Mouse (Mus musculus): ENCODE measurements around the gene Foxo6. TPM values are rescaled to one million over a fixed set of nuclear protein-coding genes. Genes with fewer than 3 reads are reported as not detected.
A peak's percentile ranks its signal among the peaks of the same experiment; 100 is the strongest.

Foxo6 gene
- polyA plus RNA-seq, 1 experiment from 2014 or later: 0.47 TPM

DNA sequence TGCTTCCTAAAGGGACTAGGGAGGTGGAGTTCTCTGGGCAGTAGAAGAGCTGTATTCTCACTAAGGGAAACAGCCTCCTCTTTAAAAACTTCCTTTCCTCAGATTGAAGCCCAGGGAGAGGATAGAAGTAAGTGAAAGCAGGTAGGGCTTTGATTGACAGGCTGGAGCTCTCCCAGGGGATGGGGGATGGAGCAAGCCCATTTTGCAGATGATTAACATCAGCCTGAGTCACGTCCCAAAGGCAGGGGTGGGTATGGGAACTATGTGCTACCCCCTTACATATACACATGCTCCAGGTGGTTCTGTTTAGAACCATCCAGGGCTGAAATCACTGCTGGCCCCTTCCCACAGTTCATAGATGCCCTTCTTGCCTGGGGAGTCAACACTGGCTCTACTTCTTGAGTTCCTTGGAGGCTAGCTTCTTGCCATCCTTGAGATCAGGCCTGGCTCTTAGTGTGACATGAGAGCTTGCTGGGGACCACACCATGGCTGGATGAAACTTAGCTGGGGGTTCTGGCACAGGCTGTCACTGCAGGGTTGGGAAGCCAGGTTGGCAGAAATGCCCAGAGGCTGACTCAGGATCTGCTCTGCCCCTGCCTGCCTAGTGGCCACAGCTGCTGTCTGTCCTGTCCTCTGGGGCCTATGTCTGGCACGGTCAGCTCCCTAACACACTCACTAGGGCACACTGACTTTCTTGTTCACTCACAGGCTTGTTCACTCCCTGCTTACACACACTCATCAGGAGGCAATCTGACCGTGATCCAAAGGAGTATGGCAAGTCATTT lies 2.2 kb upstream of the Foxo6 start:
- Histone ChIP-seq H3K27ac (replicated peaks; ENCODE audit: low read depth, low read length) (no peak overlapping the region), H3K4me2 (ENCODE audit: low read depth, low read length) (no peak overlapping the region), H3K36me3 (ENCODE audit: control insufficient read depth, insufficient read depth, low read length) (no peaks in the 10 kb centered on the region), H3K9ac (ENCODE audit: low read depth, low read length) (no peak overlapping the region), H3K27me3 (replicated peaks; ENCODE audit: control insufficient read depth, insufficient read depth, low read length) (peaks cover 30% of the 10 kb centered on the region), H3K4me1 (ENCODE audit: control insufficient read depth, insufficient read depth, low read length) (peaks cover 5% of the 10 kb centered on the region), H3K4me3 (ENCODE audit: low read depth, low read length) (no peak overlapping the region), H3K9me3 (ENCODE audit: control insufficient read depth, low read length) (no peaks in the 10 kb centered on the region)
- no peak for ATAC-seq (ENCODE audit: low read depth)
- no peak for DNase-seq (ENCODE audit: low spot score)
- WGBS: 51% methylated on average over 3 of the region's 3 CpGs

DNA sequence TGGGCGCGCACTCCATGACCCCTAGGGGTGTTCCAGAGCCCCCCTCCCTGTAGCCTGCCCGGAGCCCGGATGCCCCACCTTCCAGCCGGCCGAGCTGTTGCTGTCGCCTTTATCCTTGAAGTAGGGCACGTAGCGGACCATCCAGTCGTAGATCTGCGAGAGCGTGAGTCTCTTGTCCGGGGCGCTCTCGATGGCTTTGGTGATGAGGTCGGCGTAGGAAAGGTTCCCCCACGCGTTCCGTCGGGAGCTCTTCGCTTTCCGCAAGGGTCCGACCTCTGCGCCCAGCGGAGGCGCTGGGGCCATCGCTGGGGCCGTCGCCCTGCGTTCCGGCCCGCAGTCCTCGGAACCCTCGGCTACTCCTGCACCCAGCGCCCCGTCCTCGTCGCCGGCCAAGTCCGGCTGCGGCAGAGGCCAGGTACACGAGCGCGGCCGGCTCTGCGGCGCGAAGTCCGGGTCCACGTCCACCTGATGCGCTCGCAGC lies 348 bp downstream of the Foxo6 start:
- Histone ChIP-seq H3K36me3 (ENCODE audit: control insufficient read depth, insufficient read depth, low read length) (no peaks in the 10 kb centered on the region), H3K27ac (replicated peaks; ENCODE audit: low read depth, low read length) (no peak overlapping the region), H3K4me2 (ENCODE audit: low read depth, low read length) (peak overlapping the region; percentile 100), H3K9me3 (ENCODE audit: control insufficient read depth, low read length) (no peaks in the 10 kb centered on the region), H3K9ac (ENCODE audit: low read depth, low read length) (peak overlapping the region; percentile 68), H3K4me3 (ENCODE audit: low read depth, low read length) (peak overlapping the region; percentile 66), H3K4me1 (ENCODE audit: control insufficient read depth, insufficient read depth, low read length) (peaks cover 24% of the 10 kb centered on the region), H3K27me3 (replicated peaks; ENCODE audit: control insufficient read depth, insufficient read depth, low read length) (peaks cover 45% of the 10 kb centered on the region)
- ATAC-seq (ENCODE audit: low read depth) (no peak), DNase-seq (ENCODE audit: low spot score) (no peak)
- under 1% methylated on average over 32 of the region's 53 CpGs for WGBS

DNA sequence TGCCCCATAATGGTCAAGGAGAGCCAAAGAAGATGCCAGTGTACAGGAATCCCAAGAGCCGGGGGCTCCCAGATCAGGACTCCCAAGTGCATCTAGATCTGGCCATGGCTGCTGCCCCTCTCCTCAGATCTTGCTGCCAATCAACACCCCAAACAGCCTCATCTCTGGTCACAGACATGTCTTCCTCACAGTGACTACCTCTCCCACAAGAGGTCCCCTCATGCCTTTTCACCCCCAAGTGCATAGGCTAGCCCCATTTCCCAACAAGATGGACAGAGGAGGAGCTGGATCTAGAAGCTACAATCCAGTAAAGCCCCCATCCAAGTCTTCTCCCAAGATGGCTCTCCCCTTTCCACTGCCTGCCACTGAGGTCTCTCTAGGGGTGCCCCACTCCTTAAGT lies 1.4 kb downstream of the Foxo6 start:
- Histone ChIP-seq H3K4me2 (ENCODE audit: low read depth, low read length) (peak overlapping the region; percentile 100), H3K27ac (replicated peaks; ENCODE audit: low read depth, low read length) (no peak overlapping the region), H3K9ac (ENCODE audit: low read depth, low read length) (no peak overlapping the region), H3K27me3 (replicated peaks; ENCODE audit: control insufficient read depth, insufficient read depth, low read length) (peaks cover 52% of the 10 kb centered on the region), H3K36me3 (ENCODE audit: control insufficient read depth, insufficient read depth, low read length) (no peaks in the 10 kb centered on the region), H3K4me1 (ENCODE audit: control insufficient read depth, insufficient read depth, low read length) (peaks cover 24% of the 10 kb centered on the region), H3K9me3 (ENCODE audit: control insufficient read depth, low read length) (no peaks in the 10 kb centered on the region), H3K4me3 (ENCODE audit: low read depth, low read length) (peak overlapping the region; percentile 66)
- DNase-seq (ENCODE audit: low spot score) (no peak), ATAC-seq (ENCODE audit: low read depth) (no peak)
- WGBS: 40% methylated on average over 1 of the region's 1 CpGs

DNA sequence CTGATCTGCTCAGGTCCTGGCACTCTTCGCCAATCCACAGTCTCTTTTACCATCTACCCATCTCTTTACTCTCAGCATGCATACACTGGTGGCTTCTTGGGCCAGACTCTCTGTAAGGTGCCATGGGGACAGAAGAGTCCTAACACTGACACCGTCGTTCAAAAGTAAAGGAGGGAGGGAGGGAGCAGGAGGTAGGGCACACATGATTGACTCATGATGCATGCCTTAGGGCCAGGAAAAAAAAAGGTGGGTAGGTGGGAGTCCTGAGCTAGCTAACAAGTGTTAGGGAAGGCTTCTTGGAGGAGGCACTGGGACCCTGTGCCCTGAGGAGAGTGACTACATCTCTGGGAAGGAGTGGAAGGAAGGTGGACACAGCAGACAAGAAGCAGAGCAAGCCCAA lies 1.9 kb downstream of the Foxo6 start:
- DNase-seq (ENCODE audit: low spot score) (no peak), ATAC-seq (ENCODE audit: low read depth) (no peak)
- no peaks in the 10 kb centered on the region for H3K9me3 ChIP-seq (ENCODE audit: control insufficient read depth, low read length)
- 64% methylated on average over 3 of the region's 3 CpGs for WGBS
- H3K4me2 ChIP-seq (ENCODE audit: low read depth, low read length): peak overlapping the region; percentile 100
- H3K27me3 ChIP-seq (replicated peaks; ENCODE audit: control insufficient read depth, insufficient read depth, low read length): peaks cover 52% of the 10 kb centered on the region
- no peak overlapping the region for H3K27ac ChIP-seq (replicated peaks; ENCODE audit: low read depth, low read length)
- peaks cover 24% of the 10 kb centered on the region for H3K4me1 ChIP-seq (ENCODE audit: control insufficient read depth, insufficient read depth, low read length)
- H3K4me3 ChIP-seq (ENCODE audit: low read depth, low read length): peak overlapping the region; percentile 66; the same call in 1 of the 2 replicates
- H3K9ac ChIP-seq (ENCODE audit: low read depth, low read length): no peak overlapping the region
- H3K36me3 ChIP-seq (ENCODE audit: control insufficient read depth, insufficient read depth, low read length): no peaks in the 10 kb centered on the region

DNA sequence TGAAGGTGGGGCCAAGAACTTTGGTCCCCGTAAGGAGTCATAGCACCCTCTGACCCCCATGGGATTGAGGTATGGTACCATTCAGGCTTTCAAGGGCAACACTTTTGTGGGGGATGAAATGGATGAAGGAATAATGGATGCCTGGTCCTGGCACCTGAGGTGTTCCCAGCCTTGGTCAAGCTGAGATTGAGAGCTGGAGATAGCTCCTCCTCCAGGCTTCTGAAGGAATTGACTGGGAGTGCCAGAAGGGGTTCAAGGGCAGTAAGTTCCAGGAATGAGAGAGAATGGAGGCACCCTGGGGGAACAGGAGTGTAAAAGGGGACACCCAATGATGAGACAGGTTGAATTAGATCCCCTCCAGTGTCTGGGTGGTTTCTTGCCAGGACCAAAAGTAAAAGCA lies 3.0 kb downstream of the Foxo6 start:
- no peaks in the 10 kb centered on the region for H3K36me3 ChIP-seq (ENCODE audit: control insufficient read depth, insufficient read depth, low read length)
- H3K9ac ChIP-seq (ENCODE audit: low read depth, low read length): no peak overlapping the region
- H3K4me2 ChIP-seq (ENCODE audit: low read depth, low read length): no peak overlapping the region
- no peak overlapping the region for H3K4me3 ChIP-seq (ENCODE audit: low read depth, low read length)
- ATAC-seq (ENCODE audit: low read depth) (no peak), DNase-seq (ENCODE audit: low spot score) (no peak)
- no peak overlapping the region for H3K27ac ChIP-seq (replicated peaks; ENCODE audit: low read depth, low read length)
- no peaks in the 10 kb centered on the region for H3K9me3 ChIP-seq (ENCODE audit: control insufficient read depth, low read length)
- WGBS: 80% methylated on average over 1 of the region's 1 CpGs
- peaks cover 52% of the 10 kb centered on the region for H3K27me3 ChIP-seq (replicated peaks; ENCODE audit: control insufficient read depth, insufficient read depth, low read length)
- H3K4me1 ChIP-seq (ENCODE audit: control insufficient read depth, insufficient read depth, low read length): peaks cover 24% of the 10 kb centered on the region

DNA sequence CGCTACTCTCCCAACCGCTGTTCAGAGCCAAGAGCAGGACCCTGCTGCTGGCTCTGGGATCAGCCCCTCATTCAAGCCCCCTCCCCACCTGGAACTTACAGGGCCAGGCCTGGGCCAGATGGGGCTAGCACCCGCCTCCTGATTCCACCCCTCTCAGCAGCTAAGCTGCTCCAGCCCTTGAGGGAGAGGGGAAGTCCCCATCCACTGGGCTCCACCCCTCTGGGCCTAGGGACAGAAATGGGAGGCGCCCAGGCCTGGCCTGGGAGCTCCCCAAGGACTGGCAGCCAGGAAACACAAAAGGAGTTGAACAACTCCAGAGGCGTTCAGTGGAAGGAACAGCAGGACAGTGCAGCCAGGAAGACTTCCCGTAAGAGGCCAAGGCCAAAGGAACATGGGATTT lies 4.0 kb downstream of the Foxo6 start:
- Histone ChIP-seq H3K4me1 (ENCODE audit: control insufficient read depth, insufficient read depth, low read length) (peaks cover 24% of the 10 kb centered on the region), H3K36me3 (ENCODE audit: control insufficient read depth, insufficient read depth, low read length) (no peaks in the 10 kb centered on the region), H3K27ac (replicated peaks; ENCODE audit: low read depth, low read length) (no peak overlapping the region), H3K4me2 (ENCODE audit: low read depth, low read length) (peak overlapping the region; percentile 95), H3K9me3 (ENCODE audit: control insufficient read depth, low read length) (no peaks in the 10 kb centered on the region), H3K9ac (ENCODE audit: low read depth, low read length) (peak overlapping the region; percentile 62), H3K27me3 (replicated peaks; ENCODE audit: control insufficient read depth, insufficient read depth, low read length) (peaks cover 52% of the 10 kb centered on the region), H3K4me3 (ENCODE audit: low read depth, low read length) (peak overlapping the region; percentile 49)
- DNase-seq (ENCODE audit: low spot score) (peak; percentile 92), ATAC-seq (ENCODE audit: low read depth) (peak; percentile 84)
- 5% methylated on average over 4 of the region's 6 CpGs for WGBS

DNA sequence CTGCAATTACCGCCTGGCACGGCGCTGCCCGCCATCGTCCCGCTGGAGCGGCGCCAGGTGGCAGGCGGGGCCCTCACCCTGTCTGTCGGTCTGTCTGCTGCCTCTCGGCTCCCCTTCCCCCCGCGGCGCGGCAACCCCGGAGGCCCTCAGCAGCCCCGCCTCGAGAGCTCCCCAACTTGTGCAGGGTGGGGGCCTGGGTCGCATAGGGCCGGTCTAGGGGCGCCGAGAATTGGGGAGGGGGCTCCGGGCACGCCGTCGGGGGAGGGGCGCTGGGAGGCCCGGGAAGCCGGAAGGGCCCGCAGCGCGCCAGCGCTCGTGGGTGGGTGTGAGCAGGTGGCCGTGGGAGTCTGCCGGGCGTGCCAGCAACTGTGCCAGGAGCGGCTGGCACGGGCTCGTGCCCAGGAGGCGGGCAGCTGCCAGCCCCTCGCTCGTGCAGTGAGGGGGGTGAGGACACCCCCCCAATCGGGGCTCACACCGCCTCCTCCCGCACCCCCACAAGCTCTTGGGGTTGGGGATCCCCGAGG lies 4.5 kb downstream of the Foxo6 start:
- H3K36me3 ChIP-seq (ENCODE audit: control insufficient read depth, insufficient read depth, low read length): no peaks in the 10 kb centered on the region
- peak overlapping the region; percentile 44; the same call in 1 of the 2 replicates for H3K27ac ChIP-seq (replicated peaks; ENCODE audit: low read depth, low read length)
- under 1% methylated on average over 34 of the region's 47 CpGs for WGBS
- H3K9ac ChIP-seq (ENCODE audit: low read depth, low read length): peak overlapping the region; percentile 62
- peak overlapping the region; percentile 49 for H3K4me3 ChIP-seq (ENCODE audit: low read depth, low read length)
- no peaks in the 10 kb centered on the region for H3K9me3 ChIP-seq (ENCODE audit: control insufficient read depth, low read length)
- H3K4me1 ChIP-seq (ENCODE audit: control insufficient read depth, insufficient read depth, low read length): peaks cover 24% of the 10 kb centered on the region
- peak overlapping the region; percentile 95 for H3K4me2 ChIP-seq (ENCODE audit: low read depth, low read length)
- DNase-seq (ENCODE audit: low spot score) (peak; percentile 45), ATAC-seq (ENCODE audit: low read depth) (peak; percentile 26)
- H3K27me3 ChIP-seq (replicated peaks; ENCODE audit: control insufficient read depth, insufficient read depth, low read length): peaks cover 52% of the 10 kb centered on the region

DNA sequence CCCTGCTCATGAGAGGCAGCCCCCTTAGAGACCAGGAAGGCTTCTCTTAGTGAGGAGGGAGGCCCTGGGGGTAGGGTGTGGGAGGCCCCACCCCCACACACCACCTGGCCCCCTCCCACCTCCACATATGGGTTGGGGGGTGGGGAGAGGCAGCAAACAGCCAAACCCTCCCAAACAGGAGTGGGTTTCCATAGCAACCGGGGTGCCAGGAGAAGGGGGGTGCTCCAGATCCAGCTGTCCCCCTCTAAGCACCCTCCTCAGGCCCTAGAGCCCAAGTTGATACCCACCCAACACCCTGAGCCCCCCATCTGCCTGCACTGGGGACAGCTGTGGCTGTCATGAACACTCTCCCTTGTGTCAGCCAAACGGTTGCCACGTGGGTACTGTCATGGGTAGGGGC lies 6.1 kb downstream of the Foxo6 start:
- Histone ChIP-seq H3K4me3 (ENCODE audit: low read depth, low read length) (no peak overlapping the region), H3K4me2 (ENCODE audit: low read depth, low read length) (no peak overlapping the region), H3K27me3 (replicated peaks; ENCODE audit: control insufficient read depth, insufficient read depth, low read length) (peaks cover 38% of the 10 kb centered on the region), H3K27ac (replicated peaks; ENCODE audit: low read depth, low read length) (no peak overlapping the region), H3K4me1 (ENCODE audit: control insufficient read depth, insufficient read depth, low read length) (peaks cover 19% of the 10 kb centered on the region; the same call in 1 of the 2 replicates), H3K9ac (ENCODE audit: low read depth, low read length) (no peak overlapping the region), H3K9me3 (ENCODE audit: control insufficient read depth, low read length) (no peaks in the 10 kb centered on the region), H3K36me3 (ENCODE audit: control insufficient read depth, insufficient read depth, low read length) (no peaks in the 10 kb centered on the region)
- DNase-seq (ENCODE audit: low spot score) (no peak), ATAC-seq (ENCODE audit: low read depth) (no peak)
- 44% methylated on average over 3 of the region's 3 CpGs for WGBS

Measured in embryonic facial prominence, embryonic 14.5 days (tissue).